Mouse (Mus musculus): Measurements from ENCODE around the gene Fbxl3. TPM values are rescaled to one million over a fixed set of nuclear protein-coding genes. Genes with fewer than 3 reads are reported as not detected.

Fbxl3 gene
- total RNA-seq, 1 experiment from 2014 or later: 86.4 TPM

- DNase-seq: no peak
These were observed 62.4 kb downstream of the Fbxl3 start for GRCm38 (mm10) chr14:103037016-103037415.

GRCm38 (mm10) chr14:103034076-103034475, 65.3 kb downstream of the Fbxl3 start:
- no peak for DNase-seq

GRCm38 (mm10) chr14:103033271-103033823, 66.0 kb downstream of the Fbxl3 start:
- DNase-seq: peak; percentile 39

Other genes with a start within 250 kb of the Fbxl3 start
- gene Kctd12, start 116.9 kb downstream of the Fbxl3 start, total RNA-seq (2021): 38.4 and 42.5 TPM in 2 replicates
- gene Acod1, start 52.6 kb downstream of the Fbxl3 start, total RNA-seq (2021): not detected in 2 replicates
- gene Cln5, start 29.4 kb downstream of the Fbxl3 start, total RNA-seq (2021): 32.4 and 32.8 TPM in 2 replicates
- 66.3 and 82.4 TPM in 2 replicates for gene Mycbp2, start 247.2 kb upstream of the Fbxl3 start, total RNA-seq (2021)